Mouse (Mus musculus) liver, adult 2 months (tissue): ENCODE measurements around the gene Senp3.

ENCODE experiments used
- CTCF ChIP-seq: fragments of 200-500 bp; IDR thresholded peaks from 2 replicates; pipeline ENCODE4 v1.5.1; 2011; ENCODE audit warnings: low read depth, low read length, control low read depth
- POLR2A ChIP-seq: fragments of 200-500 bp; IDR thresholded peaks from 2 replicates; pipeline ENCODE4 v1.6.1; 2011; ENCODE audit warnings: low read length, control low read depth; ENCODE audit not compliant: insufficient read depth; ENCODE audit errors: extremely low read depth

DNA sequence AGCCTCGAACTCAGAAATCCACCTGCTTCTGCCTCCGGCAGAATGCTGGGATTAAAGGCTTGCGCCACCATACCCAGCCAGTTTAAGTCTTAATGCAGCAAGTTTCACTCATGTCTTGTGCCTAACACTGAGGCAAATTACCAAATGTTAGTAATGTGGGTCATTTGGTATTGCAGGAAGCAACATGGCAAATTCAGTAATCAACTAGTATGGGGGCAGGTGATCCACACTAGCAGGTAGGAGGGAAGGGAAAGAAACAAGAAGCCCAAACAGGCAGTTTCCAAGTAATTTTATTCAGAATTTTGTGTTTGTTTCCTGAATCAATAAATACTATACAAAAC, 15.2 kb downstream of the Senp3 start:
- TF ChIP-seq POLR2A, result no peak
- TF ChIP-seq CTCF, result no peak
